Mouse (Mus musculus) cerebral cortex, adult 2 months (tissue): ENCODE measurements around the gene Il4ra.

ENCODE experiments used
- WGBS: fragments of 180-500 bp; shearing (Covaris S2); methylation state at CpG from one replicate; pipeline ENCODE4 v1.1.7; 2018; 5-methylcytosine and 5-hydroxymethylcytosine counted together

The Il4ra gene

DNA sequence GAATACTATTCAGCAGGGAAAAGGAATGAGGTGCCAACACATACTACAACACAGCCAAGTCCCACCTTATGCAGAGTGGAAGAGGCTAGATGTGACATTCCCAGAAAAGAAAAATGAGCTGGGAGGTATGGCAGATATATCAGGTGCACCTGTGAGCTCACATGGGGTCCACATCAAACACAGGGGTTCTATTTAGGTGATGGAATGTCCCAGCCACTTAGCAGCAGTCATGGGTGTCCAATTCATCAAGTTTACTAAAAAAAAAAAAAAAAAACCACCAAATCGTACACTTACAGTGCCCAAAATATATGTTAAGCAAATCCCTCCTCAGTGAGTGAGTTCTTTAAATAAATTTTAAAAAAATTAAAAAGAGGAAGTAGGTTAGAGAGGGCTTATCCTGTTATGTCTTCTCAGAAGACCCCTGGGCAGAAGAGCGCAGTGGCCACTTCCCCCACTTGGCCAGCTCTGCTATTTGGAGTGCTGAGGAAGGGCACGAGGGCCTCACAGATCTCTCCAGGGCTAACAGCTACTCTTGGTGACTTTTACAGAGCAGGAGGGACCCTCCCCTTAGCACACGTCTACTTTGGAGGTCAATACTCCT is 47.6 kb downstream of the Il4ra start:
- WGBS = 70% methylated on average over 4 of the region's 4 CpGs

DNA sequence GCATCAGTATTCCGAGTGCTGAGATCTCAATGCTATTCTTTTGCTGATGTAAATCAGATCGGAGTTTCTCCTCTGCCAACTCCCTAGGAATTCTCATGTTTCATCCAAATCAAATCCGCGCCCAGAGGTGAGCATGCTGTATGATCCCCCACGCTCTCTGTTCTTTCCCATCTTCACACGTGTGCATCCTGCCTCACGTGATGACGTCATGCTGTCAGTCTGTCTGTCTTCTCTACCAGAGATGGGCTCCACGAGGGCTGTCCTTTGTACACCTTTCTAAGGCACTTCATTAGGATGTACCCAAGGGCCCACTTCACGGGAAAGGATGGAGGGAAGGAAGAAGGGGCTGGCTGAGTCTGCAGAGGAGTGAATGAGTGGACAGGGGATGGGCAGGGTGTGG is 48.2 kb downstream of the Il4ra start:
- WGBS = 74% methylated on average over 10 of the region's 10 CpGs

DNA sequence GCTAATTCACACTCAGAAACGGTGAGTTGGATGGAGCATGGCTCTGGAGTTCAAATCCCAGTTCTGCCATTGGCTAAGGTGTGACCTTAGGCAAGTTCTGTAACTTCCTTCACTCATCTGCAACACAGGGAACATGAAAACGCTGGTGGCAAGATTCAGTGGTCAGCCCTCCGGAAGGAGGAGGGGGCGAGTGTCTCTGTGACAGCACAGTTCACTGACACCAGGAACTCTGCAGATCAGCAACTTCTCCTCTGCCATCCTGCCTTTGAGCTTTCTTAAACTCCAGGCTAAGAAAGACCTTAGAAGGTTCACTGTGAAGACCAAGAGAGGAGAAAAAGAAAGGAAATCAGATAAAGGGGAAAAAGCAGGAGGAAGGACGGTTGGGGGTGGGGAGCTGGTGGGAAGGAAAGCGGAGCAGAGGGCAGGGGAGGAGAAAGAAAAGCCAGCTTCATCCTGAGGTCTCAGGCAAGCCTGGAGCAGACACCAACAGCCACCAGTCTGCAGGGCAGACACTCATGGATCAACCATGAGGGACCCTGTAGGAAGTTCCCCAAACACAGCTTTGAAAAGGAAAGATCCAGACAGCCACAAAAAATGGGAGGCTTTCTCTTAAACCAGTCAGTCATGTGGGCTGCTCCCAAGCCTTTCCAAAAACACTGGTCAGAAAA is 48.8 kb downstream of the Il4ra start:
- 66% methylated on average over 6 of the region's 6 CpGs for WGBS

DNA sequence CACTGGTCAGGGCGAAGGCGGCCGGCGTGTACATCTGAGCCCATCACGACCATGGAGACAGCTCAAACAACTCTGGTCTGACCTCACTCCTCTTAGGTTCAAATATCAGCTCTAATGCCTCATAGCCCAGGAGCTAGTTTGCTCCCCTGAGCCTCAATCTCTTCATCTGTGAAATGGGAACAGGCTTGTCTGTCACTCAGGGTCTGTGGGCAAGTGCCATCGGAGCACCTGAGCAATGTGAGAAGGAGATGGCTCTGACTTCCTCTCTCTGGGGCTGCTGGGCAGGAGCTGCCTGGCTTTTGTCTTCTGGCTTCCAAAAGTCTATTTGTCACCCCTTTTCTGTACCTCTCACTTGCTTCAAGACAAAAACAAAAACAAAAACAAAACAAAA is 49.4 kb downstream of the Il4ra start:
- WGBS = 91% methylated on average over 6 of the region's 6 CpGs

DNA sequence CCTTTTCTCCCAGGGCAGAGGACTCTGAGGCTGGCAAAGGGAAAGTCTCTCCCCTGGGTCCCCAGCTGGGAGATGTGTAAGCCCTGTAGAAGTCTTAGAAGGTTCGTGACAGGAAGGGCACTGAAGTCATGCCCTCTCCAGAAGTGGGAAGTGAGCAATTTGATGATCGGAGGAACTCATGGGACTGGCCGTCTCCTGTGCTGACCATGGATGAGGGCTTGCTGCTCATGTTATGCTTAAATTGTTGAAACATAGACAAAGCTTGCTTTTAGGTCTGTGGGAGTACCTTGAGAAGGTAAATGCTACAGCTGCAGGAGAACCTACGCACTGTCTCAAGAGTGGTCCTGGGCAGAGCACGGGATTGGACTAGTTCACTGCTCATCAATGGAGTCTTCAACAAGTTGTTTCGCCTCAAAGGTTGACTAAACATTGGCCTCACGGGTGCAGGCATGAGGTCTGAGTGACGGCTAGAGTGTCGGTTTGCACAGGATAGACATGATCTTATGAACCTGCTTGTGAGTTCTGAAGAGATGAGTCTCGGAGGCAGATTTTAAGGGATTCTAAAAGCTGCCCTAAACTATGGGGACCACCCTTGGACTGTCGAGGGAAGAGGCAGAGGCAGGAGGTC is 50.0 kb downstream of the Il4ra start:
- 82% methylated on average over 11 of the region's 11 CpGs for WGBS

DNA sequence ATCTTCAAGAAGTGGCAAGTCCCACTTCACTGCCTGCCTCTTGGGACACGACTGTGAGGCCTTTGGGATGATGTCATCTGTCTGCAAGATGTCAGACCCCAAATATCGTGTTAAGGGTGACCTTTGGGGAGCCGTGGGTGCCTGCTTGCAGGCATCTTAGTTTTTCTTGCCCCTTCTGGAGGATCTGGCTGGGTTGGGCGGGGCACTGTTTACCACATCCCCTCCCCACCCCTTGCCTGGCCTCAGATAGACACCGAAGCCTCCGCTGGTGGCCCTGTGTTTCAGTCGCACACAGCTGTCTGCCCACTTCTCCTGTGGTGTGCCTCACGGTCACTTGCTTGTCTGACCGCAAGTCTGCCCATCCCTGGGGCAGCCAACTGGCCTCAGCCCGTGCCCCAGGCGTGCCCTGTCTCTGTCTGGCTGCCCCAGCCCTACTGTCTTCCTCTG is 51.3 kb downstream of the Il4ra start, which contains the start of gene Il21r:
Il21r (plus strand) TSS at position 245 of the 447 bp plus-strand sequence.
- 78% methylated on average over 11 of the region's 11 CpGs for WGBS

DNA sequence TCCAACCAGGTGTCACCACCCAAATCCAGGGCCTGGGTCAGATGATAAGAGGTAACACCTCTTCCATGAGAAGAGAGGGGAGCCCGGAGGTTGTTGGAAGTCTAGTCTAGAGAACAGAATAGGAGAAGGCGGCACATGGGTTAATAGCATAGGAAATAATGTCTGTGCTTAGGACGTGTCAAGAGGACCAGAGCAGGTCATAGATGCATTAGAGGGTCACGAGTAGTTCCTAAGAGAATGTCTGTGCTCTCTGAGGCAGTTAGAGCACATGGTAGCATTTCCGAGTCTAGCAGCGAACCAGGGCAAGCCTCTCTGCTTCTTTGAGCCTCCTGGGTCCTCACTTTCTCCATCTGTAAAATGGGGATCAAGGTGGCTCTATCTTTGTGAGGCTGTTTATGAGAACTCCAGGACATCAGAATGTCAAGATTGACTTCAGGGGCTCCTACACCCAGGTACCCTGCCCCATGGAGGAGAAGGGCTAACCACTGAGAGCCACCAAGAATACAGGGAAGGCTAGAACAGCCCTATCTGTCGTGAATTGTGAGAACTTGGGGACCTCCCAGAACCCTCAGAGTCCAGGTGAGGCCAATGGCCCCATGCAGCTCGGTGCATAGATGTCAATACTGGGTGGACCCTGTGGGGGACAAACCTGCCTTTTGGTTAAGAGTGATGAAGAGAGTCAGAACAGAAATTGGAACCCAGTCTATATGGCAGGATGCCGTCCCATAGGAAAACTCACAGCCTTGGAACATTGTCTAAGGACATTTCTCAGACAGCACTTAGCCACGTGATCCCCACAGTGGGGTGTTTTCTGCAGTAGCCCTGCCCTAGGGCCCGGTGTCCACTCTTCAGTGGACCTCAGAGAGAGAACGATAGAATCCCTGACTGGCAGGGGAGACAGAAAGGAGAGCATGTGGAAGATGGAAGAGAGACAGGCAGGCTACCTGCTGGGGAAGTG is 52.7 kb downstream of the Il4ra start:
- 86% methylated on average over 12 of the region's 12 CpGs for WGBS

DNA sequence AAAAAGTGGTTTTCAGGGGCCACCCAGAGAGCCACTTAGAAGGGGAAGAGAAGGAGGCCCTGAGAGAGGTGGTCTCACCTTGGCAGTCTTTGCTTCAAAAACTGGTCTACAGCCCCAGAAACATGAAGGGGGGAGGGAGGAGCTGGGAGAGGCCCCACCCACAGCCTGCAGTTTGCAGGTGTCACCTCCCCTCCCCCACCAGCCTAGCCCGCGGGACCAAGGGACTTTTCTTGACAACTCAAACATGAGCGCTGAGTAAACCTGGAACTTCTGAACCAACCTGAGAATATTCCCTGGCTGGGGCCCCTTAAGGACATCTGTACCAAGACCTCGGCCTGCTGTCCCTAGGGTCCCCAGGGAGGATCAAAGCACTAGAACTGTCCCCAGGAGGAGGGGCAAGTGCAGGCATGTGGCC is 53.8 kb downstream of the Il4ra start:
- WGBS = 85% methylated on average over 4 of the region's 4 CpGs

DNA sequence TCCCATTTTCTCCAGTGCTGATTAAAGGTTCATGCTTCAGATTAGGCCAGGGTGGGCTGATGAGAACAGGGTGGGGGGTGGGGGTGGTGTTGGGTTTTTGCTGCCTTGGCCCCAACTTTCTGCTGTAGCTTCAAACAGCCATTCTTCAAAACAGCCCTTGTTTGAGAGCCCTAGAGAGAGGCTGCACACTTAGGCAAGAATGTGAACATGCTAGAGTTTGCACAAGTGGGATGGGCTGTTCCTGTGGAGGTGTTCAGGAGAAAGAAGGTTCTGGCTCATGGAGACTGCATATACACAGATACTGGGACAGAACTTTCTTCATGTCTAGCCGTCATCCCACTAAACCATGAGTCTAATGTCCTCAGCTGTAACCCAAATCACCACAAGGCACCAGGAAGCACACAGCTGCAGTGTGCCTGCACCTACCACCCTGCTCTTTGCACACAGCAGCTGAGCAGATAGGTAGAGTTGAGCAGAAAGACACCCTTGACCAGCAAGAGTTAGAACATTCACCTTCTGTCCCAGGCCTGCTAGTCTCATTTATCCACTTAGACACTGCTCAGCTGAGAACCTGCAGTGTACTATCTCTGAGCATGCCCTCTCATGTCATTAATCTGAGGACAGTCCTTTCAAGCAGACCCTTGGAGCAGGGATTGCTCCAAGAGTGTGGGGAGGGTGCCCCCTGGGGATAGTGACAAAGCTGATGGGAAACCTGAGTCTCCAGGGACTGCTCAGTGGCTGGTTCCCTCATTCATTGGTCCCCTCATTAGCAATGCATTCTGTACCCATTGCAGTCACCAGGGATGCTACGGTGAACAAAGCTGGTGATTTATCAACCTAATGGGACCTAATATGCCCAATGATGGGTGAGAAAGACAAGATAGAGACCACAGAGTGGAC is 54.6 kb downstream of the Il4ra start:
- 87% methylated on average over 2 of the region's 2 CpGs for WGBS

DNA sequence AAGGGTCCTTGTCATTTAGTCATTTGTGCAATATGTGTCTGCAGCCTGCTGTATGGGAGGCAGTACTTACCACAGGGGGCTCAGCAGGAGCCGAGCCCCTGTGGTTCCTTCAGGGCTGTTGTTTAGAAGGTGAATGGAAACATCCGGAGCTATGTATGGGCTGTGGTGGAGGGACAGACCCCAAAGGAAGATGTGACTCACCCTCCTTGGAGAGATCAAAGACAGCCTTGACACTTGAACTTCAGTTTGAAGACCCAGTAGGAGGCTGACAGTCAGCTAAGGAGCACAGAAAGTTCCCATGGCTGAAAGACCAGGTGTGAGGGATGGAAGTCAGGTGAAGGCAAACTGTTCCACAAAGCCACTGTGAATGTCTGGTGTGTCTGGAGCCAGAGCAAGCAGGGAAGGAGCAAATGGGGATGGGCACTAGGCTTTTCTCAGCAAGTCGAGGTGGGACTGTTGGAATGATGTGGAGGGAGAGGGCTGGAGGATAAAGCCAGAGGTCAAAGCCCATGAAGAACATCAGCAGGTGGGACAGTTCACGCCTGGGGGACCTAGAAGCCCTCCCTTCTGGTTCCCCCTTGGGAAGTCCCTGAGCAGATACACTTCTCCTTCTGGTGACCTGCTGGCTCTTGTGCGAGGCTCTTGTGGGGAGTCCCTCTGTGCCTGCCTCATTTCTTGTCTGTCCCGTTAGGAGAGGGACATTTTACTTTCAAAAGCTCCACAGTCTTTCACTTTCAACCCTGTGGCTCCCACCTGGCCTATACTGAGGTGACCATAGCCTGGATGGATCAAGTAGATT is 55.7 kb downstream of the Il4ra start:
- 70% methylated on average over 6 of the region's 6 CpGs for whole genome bisulfite sequencing

DNA sequence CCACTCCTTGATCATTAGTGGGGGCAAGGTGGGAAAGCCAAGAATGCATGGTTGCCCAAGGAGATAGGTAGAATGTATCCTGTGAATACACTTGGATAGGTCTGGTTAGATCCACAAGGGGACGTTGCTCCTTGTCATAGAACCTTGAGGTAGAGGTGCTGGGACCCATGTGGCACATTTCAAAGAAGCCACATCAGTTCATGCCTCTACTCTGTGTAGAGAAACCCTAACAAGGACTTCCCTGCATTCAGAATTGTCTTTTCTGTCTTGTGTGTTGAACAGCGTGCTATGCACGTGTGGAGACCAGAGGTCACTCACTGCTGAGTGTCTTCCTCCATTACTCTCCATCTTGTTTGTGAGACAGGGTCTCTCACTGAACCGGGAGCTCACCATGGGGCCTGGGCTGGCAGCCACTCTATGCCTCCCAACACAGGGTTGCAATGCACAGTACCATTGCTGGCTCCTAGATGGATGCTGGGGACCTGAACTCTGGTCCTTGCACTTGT is 56.3 kb downstream of the Il4ra start:
- 86% methylated on average over 4 of the region's 4 CpGs for WGBS

DNA sequence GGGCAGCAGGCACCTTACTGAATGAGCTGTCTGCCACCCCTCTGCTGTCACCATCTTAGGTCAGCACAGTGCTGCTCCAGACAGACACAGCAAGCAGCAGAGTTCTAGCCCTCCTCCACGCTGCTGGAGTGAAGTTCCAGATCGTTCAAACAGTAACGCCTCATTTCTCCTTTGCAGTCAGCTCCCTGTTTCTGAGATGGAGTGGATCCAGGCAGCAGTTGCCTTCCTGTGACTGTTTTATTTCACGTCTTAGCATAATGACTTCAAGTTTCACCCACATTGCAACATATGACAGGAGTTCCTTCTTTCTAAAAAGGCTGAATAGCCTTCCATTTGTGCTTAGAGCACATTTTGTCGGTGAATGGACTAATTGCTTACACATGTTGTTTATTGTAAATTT is 61.7 kb downstream of the Il4ra start:
- WGBS = 38% methylated on average over 5 of the region's 5 CpGs

DNA sequence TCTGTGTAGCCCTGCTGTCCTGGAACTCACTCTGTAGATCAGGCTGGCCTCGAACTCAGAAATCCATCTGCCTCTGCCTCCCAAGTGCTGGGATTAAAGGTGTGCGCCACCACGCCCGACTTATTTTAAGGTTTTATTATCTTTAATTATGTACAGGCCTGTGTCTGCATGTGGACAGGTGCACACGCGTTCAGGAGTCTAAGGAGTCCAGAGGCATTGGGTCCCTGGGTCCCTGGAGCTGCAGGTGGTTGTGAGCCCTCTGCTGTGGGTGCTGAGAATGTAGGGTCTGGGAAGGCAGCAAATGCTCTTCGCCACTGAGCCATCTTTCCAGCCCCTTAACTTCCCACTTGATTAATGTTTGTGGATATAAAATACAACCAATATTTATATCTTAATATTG is 63.5 kb downstream of the Il4ra start:
- WGBS = 95% methylated on average over 7 of the region's 7 CpGs

DNA sequence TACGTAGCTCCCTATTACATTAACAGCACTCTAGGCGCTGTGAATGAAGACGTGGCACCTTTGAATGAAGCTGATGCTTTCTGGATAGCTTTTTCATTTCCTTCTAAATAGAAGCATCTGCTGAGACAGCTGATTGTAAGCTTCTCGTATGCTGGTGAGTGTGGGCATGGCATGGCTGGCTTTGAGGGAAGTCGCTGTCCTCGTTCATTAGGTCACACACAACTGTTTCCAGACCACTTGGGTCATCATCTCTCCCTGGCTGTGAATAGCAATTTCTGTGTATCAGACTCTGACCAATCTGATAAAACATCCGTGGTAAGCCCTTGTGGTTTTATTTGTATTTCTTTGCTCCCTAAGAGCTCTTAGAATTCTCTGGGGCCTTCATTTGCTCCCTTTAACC is 66.1 kb downstream of the Il4ra start:
- 76% methylated on average over 7 of the region's 7 CpGs for WGBS

DNA sequence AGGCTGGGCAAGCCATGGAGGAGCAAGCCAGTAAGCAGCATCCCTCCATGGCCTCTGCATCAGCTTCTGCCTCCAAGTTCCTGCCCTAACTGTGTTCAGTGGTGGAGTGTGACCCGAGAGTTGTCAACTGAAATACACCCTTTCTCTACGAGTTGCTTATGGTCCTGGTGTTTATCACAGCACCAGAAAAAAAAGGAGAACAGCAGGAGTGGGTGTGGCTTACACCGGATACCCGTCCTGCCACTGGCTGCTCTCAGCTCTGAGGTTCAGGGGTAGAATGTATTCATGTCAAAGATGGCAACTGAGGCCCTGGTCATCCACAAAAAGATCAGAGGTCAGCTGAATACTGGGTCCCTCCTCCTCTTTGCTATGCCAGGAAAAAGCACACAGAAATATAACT is 68.2 kb downstream of the Il4ra start:
- 82% methylated on average over 4 of the region's 4 CpGs for WGBS

DNA sequence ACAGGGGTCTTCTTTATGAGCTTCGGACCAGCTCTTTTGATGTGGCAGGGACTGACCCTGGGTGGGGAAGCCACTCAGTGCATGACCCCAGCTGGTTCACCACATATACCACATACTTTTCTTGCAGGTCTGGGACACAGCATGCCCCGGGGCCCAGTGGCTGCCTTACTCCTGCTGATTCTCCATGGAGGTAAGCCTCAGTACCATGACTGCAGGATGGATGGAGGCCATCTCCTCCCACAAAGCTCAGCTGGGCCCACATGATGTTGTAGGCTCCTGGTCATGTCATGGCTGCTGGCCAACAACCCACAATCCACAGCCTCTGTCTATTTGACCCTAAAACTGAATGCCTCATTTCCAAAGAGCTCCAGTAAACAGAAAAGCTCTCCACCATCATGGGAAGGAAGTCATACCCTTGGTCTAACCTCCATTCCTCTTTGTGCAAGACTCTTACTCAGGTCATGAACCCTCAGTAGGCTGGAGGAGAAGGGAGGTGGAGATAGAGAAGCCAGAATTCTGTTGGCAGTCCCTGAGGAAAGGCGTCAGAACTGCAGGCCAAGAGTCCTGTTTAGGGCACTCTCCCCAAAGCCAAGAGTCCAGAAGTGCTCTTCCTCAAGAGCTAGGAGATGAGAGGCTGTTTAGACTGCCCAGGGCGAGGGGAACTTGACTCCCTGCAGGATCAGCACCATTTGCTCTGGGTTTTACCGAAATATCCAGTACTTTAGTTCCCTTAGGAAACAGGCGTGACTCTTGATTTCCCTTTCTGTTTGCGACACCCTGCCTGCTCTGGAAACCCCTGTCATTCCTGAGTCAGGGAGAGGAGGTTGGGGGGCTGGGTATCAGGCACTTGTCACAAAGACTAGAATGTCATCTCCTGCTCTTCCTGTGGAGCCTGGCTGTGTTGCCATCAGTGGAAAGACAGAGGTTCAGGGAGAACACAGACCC is 71.1 kb downstream of the Il4ra start:
- 78% methylated on average over 7 of the region's 7 CpGs for WGBS

DNA sequence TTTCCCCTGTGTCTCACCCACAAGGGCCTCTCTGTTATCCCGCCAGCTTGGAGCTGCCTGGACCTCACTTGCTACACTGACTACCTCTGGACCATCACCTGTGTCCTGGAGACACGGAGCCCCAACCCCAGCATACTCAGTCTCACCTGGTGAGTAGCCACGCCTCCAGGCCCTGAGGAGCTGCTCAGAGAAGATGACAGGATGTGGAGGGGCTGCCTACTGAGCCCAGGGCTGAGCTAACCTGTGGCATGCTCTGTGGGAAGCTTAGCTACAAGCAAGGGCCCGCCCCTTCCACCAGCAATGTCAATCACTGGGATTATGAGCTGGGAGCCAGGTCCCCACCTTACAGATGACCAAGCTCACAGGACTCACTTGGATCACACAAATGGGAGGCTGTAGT is 73.3 kb downstream of the Il4ra start:
- WGBS = 80% methylated on average over 4 of the region's 4 CpGs

DNA sequence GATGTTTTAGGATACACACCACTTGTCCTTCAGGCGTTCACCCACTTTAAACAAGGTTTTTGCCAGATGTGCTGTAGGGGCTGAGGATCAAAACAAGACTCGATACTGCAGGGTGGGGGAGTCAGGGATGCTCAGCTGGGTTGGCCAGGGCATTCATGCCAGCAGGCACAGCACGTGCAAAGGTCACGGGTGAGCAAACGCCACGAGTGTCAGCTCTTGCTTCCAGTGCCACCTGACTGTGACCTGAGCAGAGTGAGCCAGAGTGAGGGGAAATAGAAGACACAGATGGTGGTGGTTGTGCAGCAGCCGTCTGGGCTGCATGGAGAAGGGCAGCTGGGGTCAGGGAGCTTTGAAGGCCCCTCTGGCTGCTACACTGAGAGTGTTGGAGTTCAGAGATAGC is 73.9 kb downstream of the Il4ra start:
- 77% methylated on average over 7 of the region's 7 CpGs for WGBS
